Mouse (Mus musculus) forebrain, embryonic 11.5 days (tissue): ENCODE measurements around the gene Ccdc15. TPM values are rescaled to one million over a fixed set of nuclear protein-coding genes. Genes with fewer than 3 reads are reported as not detected.

Experiments
- ATAC-seq: fragments of 200-750 bp; cut with Nextera tagmentation; replicated peaks from 2 replicates; pipeline ENCODE4 v1.8.0; 2017; ENCODE audit warnings: moderate TSS enrichment; ENCODE audit not compliant: low FRiP score
- DNase-seq: peaks from one replicate; pipeline ENCODE4 v3.0.0-alpha.2; 2017; ENCODE audit warnings: low spot score
- H3K27ac ChIP-seq: fragments of 300-500 bp; sonication (generic); 2 replicates; pipeline ENCODE4 v1.5.1; 2014; ENCODE audit warnings: low read depth, low read length
- H3K27me3 ChIP-seq: fragments of 300-500 bp; sonication (generic); 2 replicates; pipeline ENCODE4 v1.6.1; 2014; ENCODE audit warnings: mild to moderate bottlenecking, low read length, mixed read lengths; ENCODE audit not compliant: control insufficient read depth, insufficient read depth
- H3K36me3 ChIP-seq: fragments of 300-500 bp; sonication (generic); 2 replicates; pipeline ENCODE4 v1.6.1; 2014; ENCODE audit warnings: mild to moderate bottlenecking, low read length, moderate library complexity, mixed read lengths; ENCODE audit not compliant: control insufficient read depth, insufficient read depth
- H3K4me1 ChIP-seq: fragments of 300-500 bp; sonication (generic); replicated peaks from 2 replicates; pipeline ENCODE4 v1.6.1; 2014; ENCODE audit warnings: low read length, mixed read lengths; ENCODE audit not compliant: control insufficient read depth, insufficient read depth
- H3K4me2 ChIP-seq: fragments of 300-500 bp; sonication (generic); 2 replicates; pipeline ENCODE4 v1.6.1; 2014; ENCODE audit warnings: low read depth, mild to moderate bottlenecking, low read length, moderate library complexity, mixed read lengths; ENCODE audit not compliant: severe bottlenecking
- H3K4me3 ChIP-seq: fragments of 300-500 bp; sonication (generic); 2 replicates; pipeline ENCODE4 v1.5.1; 2014; ENCODE audit warnings: low read depth, low read length
- H3K9ac ChIP-seq: fragments of 300-500 bp; sonication (generic); 2 replicates; pipeline ENCODE4 v1.6.1; 2014; ENCODE audit warnings: low read length
- H3K9me3 ChIP-seq: fragments of 300-500 bp; sonication (generic); 2 replicates; pipeline ENCODE4 v1.6.1; 2016; ENCODE audit warnings: low read length, mixed read lengths; ENCODE audit not compliant: control insufficient read depth
- WGBS: fragments of 180-500 bp; shearing (Covaris S2); extraction: QIAGEN DNeasy Blood & Tissue Kit; methylation state at CpG from one replicate; pipeline ENCODE4 v1.1.7; 2014; 5-methylcytosine and 5-hydroxymethylcytosine counted together
- polyA plus RNA-seq: library from polyadenylated mRNA; unstranded; fragments of >200 nt; fragmentation: Nextera tagmentation; extraction: Ambion mirVana; gene quantifications from 2 replicates; pipeline ENCODE4 v1.2.1, GENCODE M21; 2014

Ccdc15 gene
- polyA plus RNA-seq, 1 experiment from 2014 or later: 10.0 TPM

- H3K9me3 ChIP-seq: no peaks in the 10 kb centered on the region
- 0 out of 2 replicates have a peak, but pooled peaks cover 4% of the 10 kb centered on the region for H3K4me1 ChIP-seq
- no peak overlapping the region for H3K4me2 ChIP-seq
- no peaks in the 10 kb centered on the region for H3K27me3 ChIP-seq
- H3K4me3 ChIP-seq: no peak overlapping the region
- no peak for DNase-seq
- WGBS: 90% methylated on average over 3 of the region's 3 CpGs
- no peak for ATAC-seq
- no peaks in the 10 kb centered on the region for H3K36me3 ChIP-seq
- no peak overlapping the region for H3K27ac ChIP-seq
- H3K9ac ChIP-seq: no peak overlapping the region
These were observed 98.3 kb downstream of the Ccdc15 start for GRCm38 (mm10) chr9:37249976-37250375.

GRCm38 (mm10) chr9:37248381-37248906 is 99.8 kb downstream of the Ccdc15 start:
- Histone ChIP-seq H3K9me3 (no peaks in the 10 kb centered on the region), H3K36me3 (no peaks in the 10 kb centered on the region), H3K4me2 (no peak overlapping the region), H3K27ac (no peak overlapping the region), H3K4me3 (no peak overlapping the region), H3K4me1 (no peaks in the 10 kb centered on the region), H3K9ac (no peak overlapping the region), H3K27me3 (no peaks in the 10 kb centered on the region)
- DNase-seq (no peak), ATAC-seq (0 out of 2 replicates have a peak, but pooled peaks have one; percentile 18)
- 66% methylated on average over 3 of the region's 3 CpGs for WGBS

GRCm38 (mm10) chr9:37247429-37247828 is 100.8 kb downstream of the Ccdc15 start:
- no peaks in the 10 kb centered on the region for H3K9me3 ChIP-seq
- DNase-seq: no peak
- H3K4me3 ChIP-seq: no peak overlapping the region
- H3K36me3 ChIP-seq: no peaks in the 10 kb centered on the region
- H3K4me1 ChIP-seq: no peaks in the 10 kb centered on the region
- ATAC-seq: no peak
- H3K27ac ChIP-seq: no peak overlapping the region
- no peaks in the 10 kb centered on the region for H3K27me3 ChIP-seq
- H3K4me2 ChIP-seq: no peak overlapping the region
- H3K9ac ChIP-seq: no peak overlapping the region

- Histone ChIP-seq H3K9ac (no peak overlapping the region), H3K4me2 (no peak overlapping the region), H3K4me1 (no peaks in the 10 kb centered on the region), H3K27me3 (no peaks in the 10 kb centered on the region), H3K36me3 (no peaks in the 10 kb centered on the region), H3K27ac (no peak overlapping the region), H3K9me3 (no peaks in the 10 kb centered on the region), H3K4me3 (no peak overlapping the region)
- DNase-seq: no peak
- ATAC-seq: no peak
- 80% methylated on average over 1 of the region's 1 CpGs for WGBS
These were observed 102.4 kb downstream of the Ccdc15 start for GRCm38 (mm10) chr9:37245810-37246209.

- H3K4me1 ChIP-seq: no peaks in the 10 kb centered on the region
- H3K4me3 ChIP-seq: no peak overlapping the region
- no peak overlapping the region for H3K9ac ChIP-seq
- H3K27ac ChIP-seq: no peak overlapping the region
- ATAC-seq (no peak), DNase-seq (no peak)
- H3K9me3 ChIP-seq: no peaks in the 10 kb centered on the region
- no peaks in the 10 kb centered on the region for H3K27me3 ChIP-seq
- WGBS: 44% methylated on average over 2 of the region's 2 CpGs
- no peak overlapping the region for H3K4me2 ChIP-seq
- H3K36me3 ChIP-seq: no peaks in the 10 kb centered on the region
These were observed 102.8 kb downstream of the Ccdc15 start for GRCm38 (mm10) chr9:37245404-37245803.

- WGBS: 87% methylated on average over 1 of the region's 1 CpGs
These were observed 103.6 kb downstream of the Ccdc15 start for GRCm38 (mm10) chr9:37244600-37244999.

GRCm38 (mm10) chr9:37242764-37243163 is 105.5 kb downstream of the Ccdc15 start:
- H3K4me3 ChIP-seq: no peak overlapping the region
- H3K36me3 ChIP-seq: no peaks in the 10 kb centered on the region
- 93% methylated on average over 3 of the region's 3 CpGs for WGBS

More at GRCm38 (mm10) chr9:37244600-37244999, 103.6 kb downstream of the Ccdc15 start:
- Histone ChIP-seq H3K4me2 (no peak overlapping the region), H3K9me3 (no peaks in the 10 kb centered on the region), H3K4me1 (no peaks in the 10 kb centered on the region), H3K36me3 (no peaks in the 10 kb centered on the region), H3K9ac (no peak overlapping the region), H3K4me3 (no peak overlapping the region), H3K27me3 (no peaks in the 10 kb centered on the region), H3K27ac (no peak overlapping the region)
- ATAC-seq (no peak), DNase-seq (no peak)

GRCm38 (mm10) chr9:37235951-37236737 is 112.1 kb downstream of the Ccdc15 start:
- Histone ChIP-seq H3K4me3 (no peak overlapping the region), H3K27ac (no peak overlapping the region), H3K9ac (no peak overlapping the region), H3K36me3 (no peaks in the 10 kb centered on the region), H3K4me2 (no peak overlapping the region), H3K9me3 (no peaks in the 10 kb centered on the region), H3K4me1 (no peaks in the 10 kb centered on the region), H3K27me3 (no peaks in the 10 kb centered on the region)
- DNase-seq (no peak), ATAC-seq (no peak)
- WGBS: 79% methylated on average over 4 of the region's 4 CpGs

More at GRCm38 (mm10) chr9:37242764-37243163, 105.5 kb downstream of the Ccdc15 start:
- Histone ChIP-seq H3K4me1 (no peaks in the 10 kb centered on the region), H3K27me3 (no peaks in the 10 kb centered on the region), H3K4me2 (no peak overlapping the region), H3K27ac (no peak overlapping the region), H3K9me3 (no peaks in the 10 kb centered on the region), H3K9ac (no peak overlapping the region)
- ATAC-seq (no peak), DNase-seq (no peak)
